Mouse (Mus musculus): ENCODE data around the gene 5830473C10Rik. TPM values are rescaled to one million over a fixed set of nuclear protein-coding genes. Genes with fewer than 3 reads are reported as not detected.

Gene 5830473C10Rik
- not detected in 2 replicates for polyA plus RNA-seq (2014; fragmentation: Nextera tagmentation; extraction: Ambion mirVana)

DNA sequence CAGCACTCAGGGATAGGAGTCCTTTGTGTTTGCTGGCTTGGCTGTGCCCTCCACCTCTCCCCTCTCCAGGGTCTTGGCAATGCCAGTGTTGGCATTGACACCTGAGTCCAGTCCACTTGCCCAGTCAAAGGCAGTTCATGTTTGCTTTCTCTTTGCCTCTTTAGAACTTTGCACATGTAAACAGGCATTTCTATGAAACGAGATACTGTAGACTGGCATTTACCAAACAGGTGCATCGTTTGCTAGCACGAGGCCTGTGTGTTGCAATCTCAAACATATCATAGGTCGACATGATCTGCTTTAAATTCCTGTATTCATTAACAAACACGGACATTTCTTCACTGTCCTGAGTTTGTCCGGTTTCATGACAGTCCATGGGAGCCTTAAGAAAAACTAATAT, at the start of gene 5830473C10Rik:
TSS of gene 5830473C10Rik (plus strand) at position 365 of the 400 bp plus-strand sequence.
- ATAC-seq (ENCODE audit: low FRiP score) (no peak), DNase-seq (ENCODE audit: low spot score) (no peak)
- WGBS = 89% methylated on average over 6 of the region's 6 CpGs
- no peak within 1 kb of the TSS for H3K4me2 ChIP-seq (replicated peaks; ENCODE audit: low read depth, low read length)
- H3K4me1 ChIP-seq (replicated peaks; ENCODE audit: control insufficient read depth, insufficient read depth, low read length) = no peaks in the 10 kb centered on the region
- H3K36me3 ChIP-seq (ENCODE audit: control insufficient read depth, insufficient read depth, low read length) = no peaks in the 10 kb centered on the region
- no peak within 1 kb of the TSS for H3K4me3 ChIP-seq (ENCODE audit: low read depth, low read length)
- H3K9me3 ChIP-seq (ENCODE audit: control insufficient read depth, low read length) = no peaks in the 10 kb centered on the region
- H3K27me3 ChIP-seq (ENCODE audit: control insufficient read depth, insufficient read depth, low read length) = no peaks in the 10 kb centered on the region
- H3K9ac ChIP-seq (ENCODE audit: low read depth, low read length) = no peak within 1 kb of the TSS
- H3K27ac ChIP-seq (ENCODE audit: low read depth, low read length) = no peak within 1 kb of the TSS

GRCm38 (mm10) chr5:90512288-90512955, 48.5 kb upstream of the 5830473C10Rik start:
- H3K36me3 ChIP-seq (ENCODE audit: control insufficient read depth, insufficient read depth, low read length) = no peaks in the 10 kb centered on the region
- H3K27me3 ChIP-seq (ENCODE audit: control insufficient read depth, insufficient read depth, low read length) = no peaks in the 10 kb centered on the region
- H3K9me3 ChIP-seq (ENCODE audit: control insufficient read depth, low read length) = no peaks in the 10 kb centered on the region
- DNase-seq (ENCODE audit: low spot score) (no peak), ATAC-seq (ENCODE audit: low FRiP score) (no peak)
- H3K4me1 ChIP-seq (replicated peaks; ENCODE audit: control insufficient read depth, insufficient read depth, low read length) = no peaks in the 10 kb centered on the region
- H3K4me2 ChIP-seq (replicated peaks; ENCODE audit: low read depth, low read length) = no peak overlapping the region
- no peak overlapping the region for H3K9ac ChIP-seq (ENCODE audit: low read depth, low read length)
- H3K4me3 ChIP-seq (ENCODE audit: low read depth, low read length) = no peak overlapping the region
- WGBS = 88% methylated on average over 6 of the region's 6 CpGs
- no peak overlapping the region for H3K27ac ChIP-seq (ENCODE audit: low read depth, low read length)

GRCm38 (mm10) chr5:90515561-90515960, 45.3 kb upstream of the 5830473C10Rik start:
- ATAC-seq (ENCODE audit: low FRiP score) = no peak
- Histone ChIP-seq H3K27me3 (ENCODE audit: control insufficient read depth, insufficient read depth, low read length) (no peaks in the 10 kb centered on the region), H3K4me3 (ENCODE audit: low read depth, low read length) (no peak overlapping the region), H3K36me3 (ENCODE audit: control insufficient read depth, insufficient read depth, low read length) (no peaks in the 10 kb centered on the region), H3K4me2 (replicated peaks; ENCODE audit: low read depth, low read length) (no peak overlapping the region), H3K4me1 (replicated peaks; ENCODE audit: control insufficient read depth, insufficient read depth, low read length) (no peaks in the 10 kb centered on the region), H3K9me3 (ENCODE audit: control insufficient read depth, low read length) (no peaks in the 10 kb centered on the region), H3K9ac (ENCODE audit: low read depth, low read length) (no peak overlapping the region), H3K27ac (ENCODE audit: low read depth, low read length) (no peak overlapping the region)
- WGBS = 88% methylated on average over 6 of the region's 6 CpGs
- no peak for DNase-seq (ENCODE audit: low spot score)

- H3K4me1 ChIP-seq (replicated peaks; ENCODE audit: control insufficient read depth, insufficient read depth, low read length) = no peaks in the 10 kb centered on the region
- no peak within 1 kb of the TSS for H3K4me3 ChIP-seq (ENCODE audit: low read depth, low read length)
- no peak within 1 kb of the TSS for H3K4me2 ChIP-seq (replicated peaks; ENCODE audit: low read depth, low read length)
- no peak for DNase-seq (ENCODE audit: low spot score)
- no peaks in the 10 kb centered on the region for H3K36me3 ChIP-seq (ENCODE audit: control insufficient read depth, insufficient read depth, low read length)
- H3K9ac ChIP-seq (ENCODE audit: low read depth, low read length) = no peak within 1 kb of the TSS
- no peaks in the 10 kb centered on the region for H3K27me3 ChIP-seq (ENCODE audit: control insufficient read depth, insufficient read depth, low read length)
- 84% methylated on average over 6 of the region's 6 CpGs for WGBS
- no peak for ATAC-seq (ENCODE audit: low FRiP score)
- no peaks in the 10 kb centered on the region for H3K9me3 ChIP-seq (ENCODE audit: control insufficient read depth, low read length)
- H3K27ac ChIP-seq (ENCODE audit: low read depth, low read length) = no peak within 1 kb of the TSS
Measured at GRCm38 (mm10) chr5:90518356-90519100, 42.4 kb upstream of the 5830473C10Rik start, which contains the start of gene Afm. Gene Afm (plus strand): TSS chr5:90518932.

GRCm38 (mm10) chr5:90551191-90551590, 9.7 kb upstream of the 5830473C10Rik start:
- no peak for DNase-seq (ENCODE audit: low spot score)

DNA sequence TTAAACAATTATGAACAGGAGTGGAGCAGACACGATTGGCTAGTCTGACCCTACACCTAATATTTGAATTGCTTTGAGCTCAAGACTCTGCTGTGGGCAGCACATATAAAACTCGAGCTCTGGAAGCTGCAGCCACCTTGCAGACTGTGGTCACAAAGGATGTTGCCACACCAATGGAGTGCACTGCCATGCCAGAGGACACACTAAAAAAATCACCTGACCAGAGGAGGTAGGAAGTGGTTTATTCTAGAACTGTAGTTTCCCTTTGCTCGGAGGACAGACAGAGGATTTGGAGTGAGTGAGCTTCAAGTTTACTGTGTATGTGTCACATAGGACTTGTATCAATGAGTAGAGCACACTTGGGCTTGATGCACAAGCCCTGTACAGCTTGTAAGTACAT, 4.9 kb upstream of the 5830473C10Rik start:
- Histone ChIP-seq H3K4me1 (replicated peaks; ENCODE audit: control insufficient read depth, insufficient read depth, low read length) (no peaks in the 10 kb centered on the region), H3K36me3 (ENCODE audit: control insufficient read depth, insufficient read depth, low read length) (no peaks in the 10 kb centered on the region), H3K4me3 (ENCODE audit: low read depth, low read length) (no peak overlapping the region), H3K9me3 (ENCODE audit: control insufficient read depth, low read length) (no peaks in the 10 kb centered on the region), H3K27ac (ENCODE audit: low read depth, low read length) (no peak overlapping the region), H3K27me3 (ENCODE audit: control insufficient read depth, insufficient read depth, low read length) (no peaks in the 10 kb centered on the region), H3K4me2 (replicated peaks; ENCODE audit: low read depth, low read length) (no peak overlapping the region), H3K9ac (ENCODE audit: low read depth, low read length) (no peak overlapping the region)
- DNase-seq (ENCODE audit: low spot score) = no peak
- no peak for ATAC-seq (ENCODE audit: low FRiP score)
- 86% methylated on average over 3 of the region's 3 CpGs for WGBS

More at GRCm38 (mm10) chr5:90551191-90551590, 9.7 kb upstream of the 5830473C10Rik start:
- Histone ChIP-seq H3K36me3 (ENCODE audit: control insufficient read depth, insufficient read depth, low read length) (no peaks in the 10 kb centered on the region), H3K27ac (ENCODE audit: low read depth, low read length) (no peak overlapping the region), H3K4me2 (replicated peaks; ENCODE audit: low read depth, low read length) (no peak overlapping the region), H3K4me3 (ENCODE audit: low read depth, low read length) (no peak overlapping the region), H3K4me1 (replicated peaks; ENCODE audit: control insufficient read depth, insufficient read depth, low read length) (no peaks in the 10 kb centered on the region), H3K27me3 (ENCODE audit: control insufficient read depth, insufficient read depth, low read length) (no peaks in the 10 kb centered on the region), H3K9ac (ENCODE audit: low read depth, low read length) (no peak overlapping the region), H3K9me3 (ENCODE audit: control insufficient read depth, low read length) (no peaks in the 10 kb centered on the region)
- WGBS = 86% methylated on average over 8 of the region's 8 CpGs
- no peak for ATAC-seq (ENCODE audit: low FRiP score)

DNA sequence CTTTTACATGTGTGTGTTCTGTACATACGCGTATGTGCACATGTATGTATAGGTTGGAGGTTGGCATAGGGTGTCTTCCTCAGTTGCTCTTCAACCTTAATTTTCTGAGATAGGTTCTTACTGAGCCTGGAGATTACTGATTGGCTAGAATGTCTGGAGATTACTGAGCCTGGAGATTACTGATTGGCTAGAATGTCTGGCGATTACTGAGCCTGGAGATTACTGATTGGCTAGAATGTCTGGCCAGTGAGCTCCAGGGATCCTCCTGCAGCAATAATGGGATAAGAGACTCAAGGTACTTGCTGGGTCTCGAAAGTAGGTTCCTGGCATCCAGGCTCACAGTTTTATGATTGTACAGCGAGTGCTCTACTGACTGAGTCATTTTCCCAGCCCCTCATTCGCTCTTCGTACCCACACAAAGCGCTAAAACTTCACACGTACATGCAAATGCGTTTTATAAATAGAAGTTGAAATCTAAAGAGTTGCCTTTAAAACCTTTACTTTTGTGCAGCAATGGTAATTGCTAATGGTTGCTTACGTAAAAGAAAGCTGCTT, 891 bp downstream of the 5830473C10Rik start:
- H3K27ac ChIP-seq (ENCODE audit: low read depth, low read length) = no peak overlapping the region
- no peaks in the 10 kb centered on the region for H3K36me3 ChIP-seq (ENCODE audit: control insufficient read depth, insufficient read depth, low read length)
- H3K9ac ChIP-seq (ENCODE audit: low read depth, low read length) = no peak overlapping the region
- no peak overlapping the region for H3K4me2 ChIP-seq (replicated peaks; ENCODE audit: low read depth, low read length)
- H3K27me3 ChIP-seq (ENCODE audit: control insufficient read depth, insufficient read depth, low read length) = no peaks in the 10 kb centered on the region
- H3K9me3 ChIP-seq (ENCODE audit: control insufficient read depth, low read length) = no peaks in the 10 kb centered on the region
- ATAC-seq (ENCODE audit: low FRiP score) = no peak
- H3K4me1 ChIP-seq (replicated peaks; ENCODE audit: control insufficient read depth, insufficient read depth, low read length) = no peaks in the 10 kb centered on the region
- H3K4me3 ChIP-seq (ENCODE audit: low read depth, low read length) = no peak overlapping the region
- WGBS = 95% methylated on average over 11 of the region's 11 CpGs
- no peak for DNase-seq (ENCODE audit: low spot score)

DNA sequence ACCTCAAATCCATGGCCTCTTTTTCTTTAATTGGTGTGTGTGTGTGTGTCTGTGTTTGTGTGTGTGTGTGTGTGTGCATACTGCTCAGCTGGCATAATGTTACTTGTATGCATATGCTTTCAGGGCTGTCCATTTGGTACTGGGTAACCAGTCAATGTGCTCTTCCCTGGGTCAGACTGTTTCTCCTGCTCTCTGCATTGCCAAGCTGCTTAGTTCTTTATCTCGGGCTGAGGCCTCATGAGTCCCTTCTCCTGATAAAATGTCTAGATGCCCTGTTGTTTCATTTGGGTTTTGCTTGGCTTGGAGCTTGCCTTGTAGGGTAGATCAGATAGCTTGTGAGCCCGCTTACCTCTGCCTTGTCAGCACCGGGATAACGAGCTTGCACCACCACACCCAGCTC, 2.0 kb downstream of the 5830473C10Rik start:
- H3K9me3 ChIP-seq (ENCODE audit: control insufficient read depth, low read length) = no peaks in the 10 kb centered on the region
- no peak for ATAC-seq (ENCODE audit: low FRiP score)
- 90% methylated on average over 4 of the region's 4 CpGs for WGBS

More for the DNA sequence above, 2.0 kb downstream of the 5830473C10Rik start:
- Histone ChIP-seq H3K27ac (ENCODE audit: low read depth, low read length) (no peak overlapping the region), H3K9ac (ENCODE audit: low read depth, low read length) (no peak overlapping the region), H3K27me3 (ENCODE audit: control insufficient read depth, insufficient read depth, low read length) (no peaks in the 10 kb centered on the region), H3K4me3 (ENCODE audit: low read depth, low read length) (no peak overlapping the region), H3K4me1 (replicated peaks; ENCODE audit: control insufficient read depth, insufficient read depth, low read length) (no peaks in the 10 kb centered on the region), H3K36me3 (ENCODE audit: control insufficient read depth, insufficient read depth, low read length) (no peaks in the 10 kb centered on the region), H3K4me2 (replicated peaks; ENCODE audit: low read depth, low read length) (no peak overlapping the region)
- no peak for DNase-seq (ENCODE audit: low spot score)
